In genomic region chr12:4386077-4386719, GRCm38 (mm10) we compare ENCODE assay signal across 12 mouse cellular contexts.
DNase-seq lines count a peak whose midpoint lies in the region; ATAC-seq and TF ChIP-seq lines count a peak whose summit lies in the region.
"Had no signal": no experiment of that assay in that cellular context is flagged by ENCODE, and none has a peak within 500 bp of the region (broad histone marks: within the 10 kb centered on the region; RNA-seq: fewer than 3 reads in every experiment).

No protein-coding gene starts in this region.

- H3K36me3 ChIP-seq in liver, embryonic 16.5 days (ENCODE audit: control insufficient read depth, insufficient read depth), result no peaks in the 10 kb centered on the region
- H3K36me3 ChIP-seq in intestine, postnatal 0 days (ENCODE audit: control insufficient read depth, insufficient read depth), result no peaks in the 10 kb centered on the region
- H3K36me3 ChIP-seq: embryonic facial prominence, embryonic 13.5 days; heart, embryonic 13.5 days had no signal

- no peak overlapping the region for H3K4me3 ChIP-seq in liver, embryonic 16.5 days (ENCODE audit: low read depth, low read length)
- H3K4me3 ChIP-seq in gastrocnemius, adult 2 months, result no peak overlapping the region
- no peak overlapping the region for H3K4me3 ChIP-seq in intestine, postnatal 0 days (ENCODE audit: low read depth, low read length)
- H3K4me3 ChIP-seq: embryonic facial prominence, embryonic 13.5 days; heart, embryonic 13.5 days; megakaryocyte, embryonic 14.5 days had no signal

- no peaks in the 10 kb centered on the region for H3K27me3 ChIP-seq in liver, embryonic 16.5 days (ENCODE audit: control insufficient read depth, insufficient read depth, low read depth, low read length)
- H3K27me3 ChIP-seq in intestine, postnatal 0 days (replicated peaks; ENCODE audit: control insufficient read depth, insufficient read depth, low read length), result no peaks in the 10 kb centered on the region
- H3K27me3 ChIP-seq: embryonic facial prominence, embryonic 13.5 days; heart, embryonic 13.5 days; megakaryocyte, embryonic 14.5 days had no signal

- DNase-seq in liver, result no peak
- DNase-seq in gastrocnemius, adult 2 months, result peak; percentile 73
- DNase-seq in frontal cortex, adult 2 months (ENCODE audit: extremely low spot score in 1 of 2, low spot score in 1 of 2), result no peak
- DNase-seq in B cell, adult 2 months, result no peak
- no peak for DNase-seq in layer of hippocampus, postnatal 10 days (ENCODE audit: low spot score in 2 of 2)
- DNase-seq: layer of hippocampus, adult 9-11 months; thymus, postnatal 4 days had no signal

- H3K4me1 ChIP-seq in liver, embryonic 16.5 days (ENCODE audit: control insufficient read depth, low read depth, low read length), result no peaks in the 10 kb centered on the region; the same call in 1 of the 2 replicates
- 0 out of 2 replicates have a peak, but pooled peaks cover 9% of the 10 kb centered on the region for H3K4me1 ChIP-seq in intestine, postnatal 0 days (replicated peaks; ENCODE audit: control insufficient read depth, insufficient read depth, low read length)

- no peak for TF ChIP-seq CTCF in gastrocnemius, adult 2 months (IDR thresholded peaks at IDR 0.05)
- no peak for TF ChIP-seq CTCF in intestine, postnatal 0 days (IDR thresholded peaks at IDR 0.05; ENCODE audit: low read depth)

- no peaks in the 10 kb centered on the region for H3K9me3 ChIP-seq in liver, embryonic 16.5 days (replicated peaks; ENCODE audit: control insufficient read depth, low read length)
- H3K9me3 ChIP-seq in intestine, postnatal 0 days (ENCODE audit: control insufficient read depth), result no peaks in the 10 kb centered on the region
- H3K9me3 ChIP-seq: embryonic facial prominence, embryonic 13.5 days; heart, embryonic 13.5 days; megakaryocyte, embryonic 14.5 days had no signal

- intact Hi-C loops in gastrocnemius, adult 2 months (cut with DNase I), result no loop called here

- no peak overlapping the region for H3K4me2 ChIP-seq in liver, embryonic 16.5 days (ENCODE audit: low read depth, low read length)
- H3K4me2 ChIP-seq in intestine, postnatal 0 days (replicated peaks; ENCODE audit: low read depth), result peak overlapping the region; percentile 17; the same call in 1 of the 2 replicates
- H3K4me2 ChIP-seq: embryonic facial prominence, embryonic 13.5 days; heart, embryonic 13.5 days had no signal

- no peak overlapping the region for H3K27ac ChIP-seq in liver, embryonic 16.5 days (ENCODE audit: low read length)
- peak overlapping the region; percentile 65 for H3K27ac ChIP-seq in gastrocnemius, adult 2 months
- no peak overlapping the region for H3K27ac ChIP-seq in intestine, postnatal 0 days (ENCODE audit: low read depth, low read length)
- H3K27ac ChIP-seq: embryonic facial prominence, embryonic 13.5 days; heart, embryonic 13.5 days had no signal

- ATAC-seq in liver, embryonic 16.5 days (ENCODE audit: low read depth), result peak; percentile 51; the same call in 1 of the 2 replicates
- ATAC-seq in intestine, postnatal 0 days, result 0 out of 2 replicates have a peak, but pooled peaks have one; percentile 69

- WGBS in liver, embryonic 16.5 days (ENCODE audit: insufficient replicate concordance), result 63% methylated on average over 3 of the region's 3 CpGs
- 43% methylated on average over 3 of the region's 3 CpGs for WGBS in intestine, postnatal 0 days

- no peak overlapping the region for H3K9ac ChIP-seq in liver, embryonic 16.5 days (ENCODE audit: low read depth, low read length)
- H3K9ac ChIP-seq in intestine, postnatal 0 days (ENCODE audit: low read depth, low read length), result no peak overlapping the region
- H3K9ac ChIP-seq: embryonic facial prominence, embryonic 13.5 days; heart, embryonic 13.5 days had no signal
